Mouse (Mus musculus) embryonic fibroblast, embryonic 13.5 days (primary cell): ENCODE results near the gene Six1.

Experiments
- CTCF ChIP-seq: IDR thresholded peaks from 2 replicates; pipeline ENCODE4 v1.5.1; 2011; ENCODE audit warnings: mild to moderate bottlenecking, control low read depth, low read length, moderate library complexity, borderline replicate concordance; ENCODE audit not compliant: insufficient read depth
- POLR2A ChIP-seq: IDR thresholded peaks from 2 replicates; pipeline ENCODE4 v1.6.1; 2011; ENCODE audit warnings: low read depth, mild to moderate bottlenecking, control low read depth, low read length, moderate library complexity

- TF ChIP-seq CTCF (no peak), POLR2A (no peak)
These were observed 28.2 kb downstream of the Six1 start for GRCm38 (mm10) chr12:73025490-73025889.
